Mouse (Mus musculus): ENCODE data around the gene Rnf24. TPM values are rescaled to one million over a fixed set of nuclear protein-coding genes. Genes with fewer than 3 reads are reported as not detected.

The Rnf24 gene
- polyA plus RNA-seq, 1 experiment from 2014 or later: 13.9 TPM

DNA sequence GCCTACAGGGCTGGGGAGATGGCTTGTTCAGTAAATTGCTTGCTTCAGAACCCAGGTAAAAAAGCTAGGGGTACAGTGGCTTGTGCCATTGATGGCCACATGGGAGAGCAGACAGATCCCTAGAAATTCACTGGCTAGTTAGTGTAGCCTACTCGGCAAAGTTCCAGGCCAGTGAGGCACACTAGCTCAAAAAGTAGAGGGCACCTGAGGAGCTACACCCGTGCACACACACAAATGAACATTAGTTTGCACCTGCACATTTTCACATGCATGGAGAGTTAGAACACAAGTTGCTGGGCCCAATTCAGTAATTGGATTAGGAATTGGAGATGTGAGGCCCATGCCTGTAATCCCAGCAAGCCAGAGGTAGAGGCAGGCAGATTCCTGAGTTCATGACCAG, 87.6 kb downstream of the Rnf24 start:
- peak overlapping the region; percentile 81; the same call in 1 of the 2 replicates for H3K4me2 ChIP-seq (ENCODE audit: low read length)
- H3K36me3 ChIP-seq (ENCODE audit: control insufficient read depth, insufficient read depth, low read length): peaks cover 2% of the 10 kb centered on the region; the same call in 1 of the 2 replicates
- H3K9me3 ChIP-seq (replicated peaks; ENCODE audit: control insufficient read depth, low read length): no peaks in the 10 kb centered on the region
- no peaks in the 10 kb centered on the region for H3K27me3 ChIP-seq (replicated peaks; ENCODE audit: control insufficient read depth, insufficient read depth, low read length)
- H3K27ac ChIP-seq (ENCODE audit: low read depth, low read length): no peak overlapping the region
- no peak for DNase-seq (ENCODE audit: low spot score)
- no peak overlapping the region for H3K9ac ChIP-seq (ENCODE audit: low read length)
- H3K4me1 ChIP-seq (ENCODE audit: control insufficient read depth, insufficient read depth, low read length): peaks cover 17% of the 10 kb centered on the region
- no peak overlapping the region for H3K4me3 ChIP-seq (ENCODE audit: low read depth, low read length)
- WGBS: 82% methylated on average over 2 of the region's 2 CpGs
- no peak for ATAC-seq

DNA sequence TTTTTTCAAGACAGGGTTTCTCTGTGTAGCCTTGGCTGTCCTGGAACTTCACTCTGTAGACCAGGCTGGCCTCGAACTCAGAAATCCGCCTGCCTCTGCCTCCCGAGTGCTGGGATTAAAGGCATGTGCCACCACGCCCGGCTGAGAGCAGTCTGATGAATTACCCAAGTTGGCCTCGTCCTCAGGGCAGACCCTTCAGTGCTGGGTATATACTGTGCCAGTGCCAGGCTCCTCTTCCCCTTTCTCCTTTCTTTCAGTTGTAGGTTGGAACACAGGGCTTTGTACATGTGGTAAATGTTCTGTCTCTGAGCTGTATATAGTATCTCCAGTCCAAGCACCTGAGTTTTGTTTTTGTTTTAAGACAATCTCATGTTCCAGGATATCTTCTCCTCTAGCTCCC, 88.7 kb downstream of the Rnf24 start:
- Histone ChIP-seq H3K27ac (ENCODE audit: low read depth, low read length) (no peak overlapping the region), H3K4me2 (ENCODE audit: low read length) (peak overlapping the region; percentile 81), H3K27me3 (replicated peaks; ENCODE audit: control insufficient read depth, insufficient read depth, low read length) (no peaks in the 10 kb centered on the region), H3K4me3 (ENCODE audit: low read depth, low read length) (peak overlapping the region; percentile 80), H3K9me3 (replicated peaks; ENCODE audit: control insufficient read depth, low read length) (no peaks in the 10 kb centered on the region), H3K4me1 (ENCODE audit: control insufficient read depth, insufficient read depth, low read length) (peaks cover 17% of the 10 kb centered on the region), H3K9ac (ENCODE audit: low read length) (no peak overlapping the region; the same call in 1 of the 2 replicates), H3K36me3 (ENCODE audit: control insufficient read depth, insufficient read depth, low read length) (peaks cover 2% of the 10 kb centered on the region; the same call in 1 of the 2 replicates)
- ATAC-seq: no peak
- 60% methylated on average over 6 of the region's 6 CpGs for WGBS
- DNase-seq (ENCODE audit: low spot score): no peak

DNA sequence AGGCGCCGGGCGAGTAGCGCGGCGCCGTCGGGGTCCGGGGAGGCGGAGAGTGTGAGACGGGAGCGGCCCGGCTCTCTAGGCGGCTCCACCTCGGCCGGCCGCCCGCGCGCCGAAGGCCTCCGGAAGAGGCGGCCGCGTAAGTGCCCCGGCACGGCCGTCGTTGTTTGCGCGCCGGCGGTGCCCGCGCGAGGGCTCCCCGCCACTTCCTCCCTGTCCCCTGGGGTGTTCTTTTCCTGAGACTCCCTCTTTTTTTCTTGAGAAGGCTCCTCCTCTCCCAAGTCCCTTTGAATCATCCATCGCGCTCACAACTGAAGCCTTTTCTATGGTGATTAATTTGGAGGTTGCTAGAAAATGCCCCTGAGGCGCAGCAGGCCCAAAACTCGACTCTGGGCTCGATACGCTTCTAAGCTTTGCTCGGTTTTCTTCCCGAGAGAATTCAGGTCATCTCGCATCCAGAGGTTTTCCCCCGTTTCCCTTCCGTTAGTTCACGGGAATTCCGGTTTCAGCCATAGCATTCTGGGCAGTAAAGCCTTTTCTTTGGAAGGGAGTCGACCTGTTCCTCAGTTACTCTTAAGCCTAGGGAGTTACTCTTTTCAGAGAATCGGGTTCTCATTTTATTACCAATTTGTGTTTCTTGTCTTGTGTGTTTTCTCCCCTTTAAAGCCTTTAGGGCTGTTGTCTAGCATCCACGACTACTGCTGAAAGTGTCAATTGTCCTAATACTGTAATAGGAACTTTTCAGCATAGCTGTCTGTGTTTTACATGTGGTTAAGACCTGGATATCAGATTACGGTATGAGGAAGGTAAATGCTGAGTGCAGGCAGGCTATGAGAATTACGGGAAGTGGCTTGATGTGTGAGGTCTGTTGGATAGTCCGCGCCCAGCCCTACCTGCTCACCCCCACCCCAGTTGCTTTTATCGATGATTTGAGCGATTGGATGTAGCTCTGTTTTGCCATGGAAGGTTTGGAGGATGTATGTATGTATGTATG, 89.7 kb downstream of the Rnf24 start:
- WGBS: under 1% methylated on average over 50 of the region's 59 CpGs
- H3K27ac ChIP-seq (ENCODE audit: low read depth, low read length): peak overlapping the region; percentile 98
- peaks cover 2% of the 10 kb centered on the region; the same call in 1 of the 2 replicates for H3K36me3 ChIP-seq (ENCODE audit: control insufficient read depth, insufficient read depth, low read length)
- peak; percentile 65 for DNase-seq (ENCODE audit: low spot score)
- H3K4me2 ChIP-seq (ENCODE audit: low read length): peak overlapping the region; percentile 81
- H3K4me3 ChIP-seq (ENCODE audit: low read depth, low read length): peak overlapping the region; percentile 80
- peaks cover 17% of the 10 kb centered on the region for H3K4me1 ChIP-seq (ENCODE audit: control insufficient read depth, insufficient read depth, low read length)
- no peaks in the 10 kb centered on the region for H3K27me3 ChIP-seq (replicated peaks; ENCODE audit: control insufficient read depth, insufficient read depth, low read length)
- H3K9ac ChIP-seq (ENCODE audit: low read length): peak overlapping the region; percentile 93
- peak; percentile 78 for ATAC-seq
- no peaks in the 10 kb centered on the region for H3K9me3 ChIP-seq (replicated peaks; ENCODE audit: control insufficient read depth, low read length)

DNA sequence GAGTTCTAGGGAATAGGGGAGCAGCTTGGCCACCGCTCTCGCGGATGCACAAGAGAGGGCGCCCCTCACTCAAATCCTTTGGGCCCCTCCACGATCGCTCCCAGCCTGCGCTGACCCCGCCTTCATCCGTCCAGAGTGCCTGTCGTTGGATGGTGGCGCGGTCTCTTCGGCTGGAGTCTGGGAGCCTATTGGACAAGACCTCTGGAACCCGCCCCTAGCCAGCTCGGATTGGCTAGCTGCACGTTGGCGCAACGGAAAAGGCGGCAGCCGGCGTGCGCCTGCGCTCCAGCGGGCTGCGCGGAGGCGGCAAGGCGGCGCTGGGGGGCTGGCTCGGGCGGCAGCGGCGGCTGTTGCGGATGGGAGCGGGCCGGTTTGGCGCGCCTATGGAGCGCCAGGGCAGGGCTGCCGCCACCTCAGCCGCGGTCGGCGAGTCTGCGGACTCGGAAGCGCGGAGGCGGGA, 90.4 kb downstream of the Rnf24 start, which contains the start of gene Pank2:
Gene Pank2, plus strand, starts transcription at position 283 of the 460 bp plus-strand sequence.
- WGBS: under 1% methylated on average over 49 of the region's 49 CpGs
- H3K9ac ChIP-seq (ENCODE audit: low read length): peak within 1 kb of the TSS; percentile 93
- H3K9me3 ChIP-seq (replicated peaks; ENCODE audit: control insufficient read depth, low read length): no peaks in the 10 kb centered on the region
- peak; percentile 100 for ATAC-seq
- H3K4me3 ChIP-seq (ENCODE audit: low read depth, low read length): peak within 1 kb of the TSS; percentile 80
- DNase-seq (ENCODE audit: low spot score): peak; percentile 99
- H3K4me1 ChIP-seq (ENCODE audit: control insufficient read depth, insufficient read depth, low read length): peaks cover 17% of the 10 kb centered on the region
- H3K27ac ChIP-seq (ENCODE audit: low read depth, low read length): peak within 1 kb of the TSS; percentile 98
- no peaks in the 10 kb centered on the region for H3K27me3 ChIP-seq (replicated peaks; ENCODE audit: control insufficient read depth, insufficient read depth, low read length)
- H3K4me2 ChIP-seq (ENCODE audit: low read length): peak within 1 kb of the TSS; percentile 81
- peaks cover 2% of the 10 kb centered on the region; the same call in 1 of the 2 replicates for H3K36me3 ChIP-seq (ENCODE audit: control insufficient read depth, insufficient read depth, low read length)

DNA sequence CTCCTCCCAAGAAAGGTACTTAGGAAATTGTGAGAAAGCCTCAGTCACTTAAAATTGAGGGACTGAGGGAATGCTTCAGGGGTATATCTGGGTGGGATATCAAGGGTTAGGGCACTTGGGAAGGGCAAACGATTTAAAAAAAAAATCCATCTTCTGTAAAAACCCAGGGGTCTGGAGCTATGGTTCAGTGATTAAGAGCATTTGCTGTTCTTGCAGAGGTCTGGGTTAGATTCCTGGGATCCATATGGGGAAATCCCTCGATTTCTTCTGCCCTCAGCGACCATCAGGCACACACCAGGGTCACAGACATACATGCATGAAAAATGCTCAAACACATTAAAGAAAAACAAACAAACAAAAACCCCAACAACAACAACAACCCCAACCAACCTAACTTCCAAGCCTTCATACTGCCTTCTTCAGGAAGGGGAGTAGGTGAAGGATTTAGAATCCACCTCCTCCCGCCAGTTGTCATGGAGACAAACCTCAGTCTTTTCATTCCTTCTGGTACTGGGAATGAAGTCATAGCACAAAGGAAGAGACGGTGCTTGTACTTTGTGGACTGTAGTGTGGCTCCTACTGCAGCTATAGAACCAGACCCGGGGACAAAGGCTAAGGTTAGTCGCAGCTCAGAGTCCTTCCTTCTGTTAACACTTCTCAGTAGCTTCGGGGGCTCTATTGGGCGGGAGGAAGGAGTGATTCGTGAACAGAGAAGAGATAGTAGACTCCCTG, 91.0 kb downstream of the Rnf24 start:
- peak overlapping the region; percentile 80 for H3K4me3 ChIP-seq (ENCODE audit: low read depth, low read length)
- no peaks in the 10 kb centered on the region for H3K27me3 ChIP-seq (replicated peaks; ENCODE audit: control insufficient read depth, insufficient read depth, low read length)
- DNase-seq (ENCODE audit: low spot score): peak; percentile 89
- peak; percentile 78 for ATAC-seq
- peaks cover 17% of the 10 kb centered on the region for H3K4me1 ChIP-seq (ENCODE audit: control insufficient read depth, insufficient read depth, low read length)
- peaks cover 2% of the 10 kb centered on the region; the same call in 1 of the 2 replicates for H3K36me3 ChIP-seq (ENCODE audit: control insufficient read depth, insufficient read depth, low read length)
- peak overlapping the region; percentile 98 for H3K27ac ChIP-seq (ENCODE audit: low read depth, low read length)
- 2% methylated on average over 10 of the region's 10 CpGs for WGBS
- H3K9me3 ChIP-seq (replicated peaks; ENCODE audit: control insufficient read depth, low read length): no peaks in the 10 kb centered on the region
- H3K4me2 ChIP-seq (ENCODE audit: low read length): peak overlapping the region; percentile 49
- peak overlapping the region; percentile 93 for H3K9ac ChIP-seq (ENCODE audit: low read length)

DNA sequence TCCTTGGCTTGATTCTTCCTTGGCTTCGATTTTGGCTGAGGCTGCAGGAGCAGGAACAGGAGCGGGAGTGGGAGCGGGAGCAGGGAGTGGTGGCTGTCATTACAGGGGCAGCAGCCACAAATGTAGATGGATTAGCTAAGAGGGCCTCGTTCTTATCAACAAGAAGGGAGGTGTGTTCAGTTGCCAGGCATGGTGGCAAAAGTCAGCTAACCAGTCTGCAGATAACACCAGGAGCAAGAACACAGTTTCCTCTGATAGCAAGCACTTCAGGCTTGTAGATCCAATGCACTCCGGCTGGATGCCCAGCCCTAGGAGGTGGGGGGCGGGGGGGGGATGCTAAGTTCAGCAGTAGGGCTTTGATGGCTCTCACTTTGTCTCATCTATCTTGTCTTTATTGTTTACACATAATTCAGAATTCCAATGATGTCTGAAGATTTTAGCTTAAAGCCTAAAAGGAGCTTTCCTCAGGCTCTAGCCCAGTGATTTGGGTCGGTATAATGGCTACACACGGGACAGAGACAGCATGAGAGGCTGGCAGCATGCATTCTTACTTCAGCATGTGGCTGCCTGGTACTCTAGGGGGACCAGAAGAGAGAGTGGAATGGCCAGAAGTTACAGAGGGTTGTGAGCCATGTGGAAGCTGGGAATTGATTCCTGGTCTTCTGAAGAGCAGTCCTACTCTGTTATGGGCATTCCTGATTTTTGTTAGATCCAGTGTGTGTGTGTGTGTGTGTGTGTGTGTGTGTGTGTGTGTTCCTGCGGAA, 92.0 kb downstream of the Rnf24 start:
- no peak for DNase-seq (ENCODE audit: low spot score)
- peak overlapping the region; percentile 93; the same call in 1 of the 2 replicates for H3K9ac ChIP-seq (ENCODE audit: low read length)
- no peak overlapping the region for H3K27ac ChIP-seq (ENCODE audit: low read depth, low read length)
- peaks cover 2% of the 10 kb centered on the region; the same call in 1 of the 2 replicates for H3K36me3 ChIP-seq (ENCODE audit: control insufficient read depth, insufficient read depth, low read length)
- H3K27me3 ChIP-seq (replicated peaks; ENCODE audit: control insufficient read depth, insufficient read depth, low read length): no peaks in the 10 kb centered on the region
- no peak for ATAC-seq
- no peaks in the 10 kb centered on the region for H3K9me3 ChIP-seq (replicated peaks; ENCODE audit: control insufficient read depth, low read length)
- H3K4me1 ChIP-seq (ENCODE audit: control insufficient read depth, insufficient read depth, low read length): peaks cover 17% of the 10 kb centered on the region
- H3K4me3 ChIP-seq (ENCODE audit: low read depth, low read length): no peak overlapping the region
- no peak overlapping the region; the same call in 1 of the 2 replicates for H3K4me2 ChIP-seq (ENCODE audit: low read length)
- 62% methylated on average over 9 of the region's 9 CpGs for WGBS

DNA sequence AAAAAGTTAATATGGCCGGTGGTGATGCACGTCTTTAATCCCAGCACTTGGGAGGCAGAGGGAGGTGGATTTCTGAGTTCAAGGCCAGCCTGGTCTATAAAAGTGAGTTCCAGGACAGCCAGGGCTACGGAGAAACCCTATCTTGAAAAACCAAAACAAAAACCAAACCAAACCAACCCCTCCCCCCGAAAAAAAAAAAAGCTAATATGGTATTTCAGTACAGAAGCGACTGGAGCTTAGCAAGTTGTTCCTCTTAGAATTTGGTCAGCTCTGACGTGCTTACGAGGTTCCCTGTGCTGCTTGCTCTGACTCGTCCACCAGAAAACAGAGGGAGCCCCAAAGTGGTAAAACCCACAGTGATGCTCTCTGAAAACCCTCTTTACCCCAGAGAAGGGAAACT, 94.0 kb downstream of the Rnf24 start:
- no peaks in the 10 kb centered on the region for H3K36me3 ChIP-seq (ENCODE audit: control insufficient read depth, insufficient read depth, low read length)
- peaks cover 5% of the 10 kb centered on the region; the same call in 1 of the 2 replicates for H3K4me1 ChIP-seq (ENCODE audit: control insufficient read depth, insufficient read depth, low read length)
- no peaks in the 10 kb centered on the region for H3K27me3 ChIP-seq (replicated peaks; ENCODE audit: control insufficient read depth, insufficient read depth, low read length)
- H3K9me3 ChIP-seq (replicated peaks; ENCODE audit: control insufficient read depth, low read length): no peaks in the 10 kb centered on the region
- H3K4me3 ChIP-seq (ENCODE audit: low read depth, low read length): no peak overlapping the region
- DNase-seq (ENCODE audit: low spot score) (no peak), ATAC-seq (no peak)
- no peak overlapping the region for H3K27ac ChIP-seq (ENCODE audit: low read depth, low read length)
- no peak overlapping the region for H3K9ac ChIP-seq (ENCODE audit: low read length)
- H3K4me2 ChIP-seq (ENCODE audit: low read length): no peak overlapping the region
- WGBS: 82% methylated on average over 8 of the region's 8 CpGs

DNA sequence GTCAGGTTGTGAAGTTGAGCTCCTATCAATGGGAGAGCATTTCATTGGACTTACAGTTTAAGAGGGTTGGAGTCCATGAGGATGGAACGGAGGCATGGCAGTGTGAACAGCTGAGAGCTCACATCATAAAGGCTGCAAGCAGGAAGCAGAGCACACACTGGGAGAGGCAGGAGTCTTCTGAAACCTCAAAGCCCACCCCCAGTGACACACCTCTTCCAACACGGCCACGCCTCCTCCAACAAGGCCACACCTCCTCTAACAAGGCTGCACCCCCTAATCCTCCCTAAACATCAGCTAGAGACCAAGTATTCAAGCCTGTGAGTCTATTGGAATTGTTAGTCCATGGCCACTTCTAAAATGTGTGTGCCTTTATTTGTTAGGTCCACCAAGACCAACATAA, 97.0 kb downstream of the Rnf24 start:
- H3K4me2 ChIP-seq (ENCODE audit: low read length): no peak overlapping the region
- H3K4me3 ChIP-seq (ENCODE audit: low read depth, low read length): no peak overlapping the region
- H3K27ac ChIP-seq (ENCODE audit: low read depth, low read length): no peak overlapping the region
- H3K27me3 ChIP-seq (replicated peaks; ENCODE audit: control insufficient read depth, insufficient read depth, low read length): no peaks in the 10 kb centered on the region
- H3K36me3 ChIP-seq (ENCODE audit: control insufficient read depth, insufficient read depth, low read length): no peaks in the 10 kb centered on the region
- 54% methylated on average over 3 of the region's 3 CpGs for WGBS
- no peaks in the 10 kb centered on the region for H3K9me3 ChIP-seq (replicated peaks; ENCODE audit: control insufficient read depth, low read length)
- no peaks in the 10 kb centered on the region for H3K4me1 ChIP-seq (ENCODE audit: control insufficient read depth, insufficient read depth, low read length)
- ATAC-seq (no peak), DNase-seq (ENCODE audit: low spot score) (no peak)
- H3K9ac ChIP-seq (ENCODE audit: low read length): no peak overlapping the region

Measured in forebrain, embryonic 14.5 days (tissue).